ENCODE assay signal across 8 mouse cellular contexts in genomic region chr1:167308261-167309054, GRCm38 (mm10). TPM values are rescaled to one million over a fixed set of nuclear protein-coding genes. Genes with fewer than 3 reads are reported as not detected.
DNase-seq lines count a peak whose midpoint lies in the region; ATAC-seq lines count a peak whose summit lies in the region.

Tmco1 (plus strand) TSS chr1:167308378.

- no peaks in the 10 kb centered on the region for H3K27me3 ChIP-seq in hindbrain, embryonic 16.5 days (replicated peaks; ENCODE audit: control insufficient read depth, insufficient read depth, low read length)

- under 1% methylated on average over 60 of the region's 82 CpGs for WGBS in hindbrain, embryonic 16.5 days
- WGBS in macrophage (ENCODE audit: missing documents), result under 1% methylated on average over 79 of the region's 82 CpGs

- peak within 1 kb of the TSS; percentile 97 for H3K9ac ChIP-seq in hindbrain, embryonic 16.5 days (ENCODE audit: low read depth, low read length)

- peaks cover 9% of the 10 kb centered on the region for H3K4me1 ChIP-seq in hindbrain, embryonic 16.5 days (ENCODE audit: control insufficient read depth, insufficient read depth, low read depth, low read length)

- peaks cover 42% of the 10 kb centered on the region for H3K79me2 ChIP-seq in macrophage (ENCODE audit: inconsistent target)

- peak; percentile 98 for DNase-seq in T-cell, adult 2 months (ENCODE audit: low spot score)
- peak; percentile 98 to 99 for DNase-seq in cerebellum, postnatal 36 days
- peak; percentile 97 for DNase-seq in gastrocnemius, adult 18-20 months (ENCODE audit: low spot score)
- peak; percentile 98 to 99 for DNase-seq in left cerebral cortex, adult 18-20 months (ENCODE audit: low spot score in 2 of 2)
- DNase-seq in right cerebral cortex, adult 18-20 months, result peak; percentile 98
- DNase-seq in urinary bladder, postnatal 10 days (ENCODE audit: low spot score), result peak; percentile 95

- H3K4me2 ChIP-seq in hindbrain, embryonic 16.5 days (ENCODE audit: low read length), result peak within 1 kb of the TSS; percentile 90

- peak; percentile 99 for ATAC-seq in hindbrain, embryonic 16.5 days

- peak within 1 kb of the TSS; percentile 79 for H3K4me3 ChIP-seq in hindbrain, embryonic 16.5 days (ENCODE audit: low read length)
- peak within 1 kb of the TSS; percentile 98 for H3K4me3 ChIP-seq in macrophage (ENCODE audit: inconsistent target)

- no peaks in the 10 kb centered on the region for H3K9me3 ChIP-seq in hindbrain, embryonic 16.5 days (ENCODE audit: control insufficient read depth, low read length)

- no peaks in the 10 kb centered on the region for H3K36me3 ChIP-seq in hindbrain, embryonic 16.5 days (ENCODE audit: control insufficient read depth, insufficient read depth, low read length)
- H3K36me3 ChIP-seq in macrophage (ENCODE audit: inconsistent target), result peaks cover 12% of the 10 kb centered on the region; the same call in 1 of the 2 replicates

- peak within 1 kb of the TSS; percentile 96 for H3K27ac ChIP-seq in hindbrain, embryonic 16.5 days (ENCODE audit: low read depth, low read length)
- H3K27ac ChIP-seq in macrophage, result peak within 1 kb of the TSS; percentile 74

RNA-seq across cellular contexts. Expression of gene Tmco1, which starts in this region (rescaled TPM):
- 10 to 100 TPM; 35.2 to 39.3 TPM for total RNA-seq in gastrocnemius, adult 18-20 months (2021)
- 72.7 and 85.8 TPM in 2 replicates for polyA plus RNA-seq in hindbrain, embryonic 16.5 days (2015; fragmentation: Nextera tagmentation; extraction: Ambion mirVana)
- 10 to 100 TPM; 46.0 to 51.6 TPM for total RNA-seq in left cerebral cortex, adult 18-20 months (2021)
- 10 to 100 TPM in 7 of 26 experiments, 1 to 10 TPM in 19; 1.5 to 22.6 (median 5.7) TPM for total RNA-seq in macrophage (2018; cell fraction: chromatin; rRNA removed)
- 100 to 1,000 TPM in 5 of 26 experiments, 10 to 100 TPM in 21; 67.3 to 110 (median 83.2) TPM for total RNA-seq in macrophage (2018; cell fraction: cytosol; rRNA removed)
- total RNA-seq in macrophage (2018; cell fraction: nucleus; rRNA removed), result 10 to 100 TPM in 25 of 26 experiments, 1 to 10 TPM in 1; 7.5 to 62.2 (median 33.7) TPM
- 107 to 127 TPM (median 115 TPM) in 3 replicates for polyA plus RNA-seq in macrophage (2018)

Comparison
In these comparisons a context has a peak if more than half of its experiments do, and no peak if none do; other contexts are left out.
1. Peak in every context shown above with its lines: DNase-seq, ATAC-seq, H3K4me3 ChIP-seq and H3K27ac ChIP-seq.